Mouse (Mus musculus) midbrain, embryonic 13.5 days (tissue): ENCODE data around the gene Acsbg1. TPM values are rescaled to one million over a fixed set of nuclear protein-coding genes. Genes with fewer than 3 reads are reported as not detected.

Source experiments
- ATAC-seq: fragments of 200-750 bp; cut with Nextera tagmentation; 2 replicates; pipeline ENCODE4 v1.8.0; 2017; ENCODE audit warnings: mild to moderate bottlenecking, moderate TSS enrichment, moderate library complexity
- H3K27ac ChIP-seq: fragments of 300-500 bp; sonication (generic); 2 replicates; pipeline ENCODE4 v1.5.1; 2015; ENCODE audit warnings: inconsistent platforms, mild to moderate bottlenecking, moderate library complexity
- H3K27me3 ChIP-seq: fragments of 300-500 bp; sonication (generic); 2 replicates; pipeline ENCODE4 v1.6.1; 2015; ENCODE audit warnings: mild to moderate bottlenecking, inconsistent platforms
- H3K36me3 ChIP-seq: fragments of 300-500 bp; sonication (generic); 2 replicates; pipeline ENCODE4 v1.6.1; 2015; ENCODE audit warnings: mild to moderate bottlenecking, inconsistent platforms
- H3K4me1 ChIP-seq: fragments of 300-500 bp; sonication (generic); replicated peaks from 2 replicates; pipeline ENCODE4 v1.6.1; 2015; ENCODE audit warnings: inconsistent platforms
- H3K4me2 ChIP-seq: fragments of 300-500 bp; sonication (generic); replicated peaks from 2 replicates; pipeline ENCODE4 v1.6.1; 2015; ENCODE audit warnings: moderate library complexity, mild to moderate bottlenecking, inconsistent platforms
- H3K4me3 ChIP-seq: fragments of 300-500 bp; sonication (generic); replicated peaks from 2 replicates; pipeline ENCODE4 v1.5.1; 2015; ENCODE audit warnings: mild to moderate bottlenecking, inconsistent platforms
- H3K9ac ChIP-seq: fragments of 300-500 bp; sonication (generic); replicated peaks from 2 replicates; pipeline ENCODE4 v1.6.1; 2015; ENCODE audit warnings: mild to moderate bottlenecking, inconsistent platforms
- H3K9me3 ChIP-seq: fragments of 300-500 bp; sonication (generic); 2 replicates; pipeline ENCODE4 v1.6.1; 2016; ENCODE audit warnings: mild to moderate bottlenecking, inconsistent platforms
- WGBS: fragments of 180-500 bp; shearing (Covaris S2); methylation state at CpG from one replicate; pipeline ENCODE4 v1.1.7; 2015; 5-methylcytosine and 5-hydroxymethylcytosine counted together
- polyA plus RNA-seq: library from polyadenylated mRNA; unstranded; fragments of >200 nt; fragmentation: Nextera tagmentation; extraction: Ambion mirVana; gene quantifications from 2 replicates; pipeline ENCODE4 v1.2.1, GENCODE M21; 2015

Acsbg1 gene
- polyA plus RNA-seq, 1 experiment from 2014 or later = 8.8 TPM

DNA sequence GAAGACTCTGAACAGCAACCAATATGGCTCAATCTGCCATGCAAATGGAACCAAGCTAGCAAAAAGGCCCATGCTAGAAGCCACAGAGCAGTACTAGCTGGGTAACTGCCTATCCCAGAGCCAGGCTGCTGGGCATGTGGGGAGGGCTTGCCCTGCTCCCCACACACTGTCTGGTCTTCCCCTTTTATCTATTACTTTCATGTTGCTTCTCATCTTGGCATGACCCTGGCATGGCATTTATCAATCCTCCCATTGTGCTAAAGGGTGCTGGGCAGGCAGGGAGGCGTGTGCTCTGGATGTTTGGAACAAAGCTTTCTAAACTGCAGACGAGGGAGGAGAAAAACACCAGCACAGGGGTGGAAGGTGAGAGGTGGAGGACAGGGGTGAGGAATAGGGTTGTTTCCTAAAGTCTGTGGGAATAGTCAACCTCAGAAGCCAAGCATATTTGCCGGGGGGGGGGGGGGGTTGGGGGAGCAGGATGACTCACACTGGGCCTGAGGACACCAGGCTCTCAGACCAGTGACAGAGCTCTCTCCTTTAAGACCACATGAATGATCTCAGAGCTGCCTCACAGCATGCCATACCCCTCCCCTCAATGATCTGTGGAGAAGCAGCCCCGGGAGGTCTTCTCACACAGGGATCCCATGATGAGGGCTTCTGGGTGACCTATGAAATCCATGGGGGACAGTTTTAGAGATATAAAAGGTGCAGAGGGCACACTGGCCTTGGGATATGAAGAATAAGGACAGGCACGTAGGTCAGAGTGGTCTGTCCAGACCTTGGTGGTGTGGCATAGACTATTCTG, 24.0 kb downstream of the Acsbg1 start:
- ATAC-seq = no peak
- no peaks in the 10 kb centered on the region for H3K27me3 ChIP-seq
- no peaks in the 10 kb centered on the region for H3K4me1 ChIP-seq
- no peaks in the 10 kb centered on the region for H3K9me3 ChIP-seq
- no peak overlapping the region for H3K4me2 ChIP-seq
- H3K36me3 ChIP-seq = no peaks in the 10 kb centered on the region
- 57% methylated on average over 5 of the region's 5 CpGs for WGBS
- no peak overlapping the region for H3K27ac ChIP-seq
- no peak overlapping the region for H3K9ac ChIP-seq
- no peak overlapping the region for H3K4me3 ChIP-seq

- Histone ChIP-seq H3K36me3 (no peaks in the 10 kb centered on the region), H3K4me3 (no peak overlapping the region), H3K9me3 (no peaks in the 10 kb centered on the region), H3K4me1 (no peaks in the 10 kb centered on the region), H3K27me3 (no peaks in the 10 kb centered on the region), H3K27ac (no peak overlapping the region), H3K4me2 (no peak overlapping the region), H3K9ac (no peak overlapping the region)
- WGBS = 98% methylated on average over 2 of the region's 2 CpGs
- no peak for ATAC-seq
These were observed 28.3 kb downstream of the Acsbg1 start for GRCm38 (mm10) chr9:54633401-54633800.

DNA sequence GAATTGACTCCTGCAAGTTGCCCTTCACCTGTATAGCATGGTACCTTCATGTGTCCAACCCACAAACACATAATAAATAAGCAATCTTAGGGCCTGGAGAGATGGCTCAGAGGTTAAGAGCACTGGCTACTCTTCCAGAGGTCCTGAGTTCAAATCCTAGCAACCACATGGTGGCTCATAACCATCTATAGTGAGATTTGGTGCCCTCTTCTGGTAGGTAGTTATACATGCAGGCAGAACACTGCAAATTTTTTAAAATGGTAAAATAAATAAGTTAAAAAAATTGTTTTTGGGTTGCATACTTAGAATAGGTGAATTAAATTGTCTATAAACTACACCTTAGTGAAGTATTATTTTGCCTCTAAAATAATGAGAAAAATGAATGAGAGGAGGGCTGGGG, 30.8 kb downstream of the Acsbg1 start:
- Histone ChIP-seq H3K27me3 (no peaks in the 10 kb centered on the region), H3K36me3 (no peaks in the 10 kb centered on the region), H3K9me3 (no peaks in the 10 kb centered on the region), H3K9ac (no peak overlapping the region), H3K27ac (no peak overlapping the region), H3K4me1 (no peaks in the 10 kb centered on the region), H3K4me2 (no peak overlapping the region), H3K4me3 (no peak overlapping the region)
- no peak for ATAC-seq

- H3K27me3 ChIP-seq = no peaks in the 10 kb centered on the region
- H3K4me3 ChIP-seq = no peak overlapping the region
- H3K9ac ChIP-seq = no peak overlapping the region
- no peak overlapping the region for H3K4me2 ChIP-seq
- no peaks in the 10 kb centered on the region for H3K4me1 ChIP-seq
- H3K36me3 ChIP-seq = no peaks in the 10 kb centered on the region
- no peak overlapping the region for H3K27ac ChIP-seq
- no peak for ATAC-seq
- 86% methylated on average over 5 of the region's 5 CpGs for WGBS
- H3K9me3 ChIP-seq = no peaks in the 10 kb centered on the region
These were observed 31.9 kb downstream of the Acsbg1 start for GRCm38 (mm10) chr9:54629613-54630261.

- no peaks in the 10 kb centered on the region for H3K27me3 ChIP-seq
- no peaks in the 10 kb centered on the region for H3K9me3 ChIP-seq
- H3K4me1 ChIP-seq = no peaks in the 10 kb centered on the region
- WGBS = 81% methylated on average over 4 of the region's 4 CpGs
- no peak overlapping the region for H3K4me3 ChIP-seq
- H3K27ac ChIP-seq = no peak overlapping the region
- no peak overlapping the region for H3K9ac ChIP-seq
- H3K4me2 ChIP-seq = no peak overlapping the region
- ATAC-seq = no peak
- no peaks in the 10 kb centered on the region for H3K36me3 ChIP-seq
These were observed 32.9 kb downstream of the Acsbg1 start for GRCm38 (mm10) chr9:54628752-54629151.

DNA sequence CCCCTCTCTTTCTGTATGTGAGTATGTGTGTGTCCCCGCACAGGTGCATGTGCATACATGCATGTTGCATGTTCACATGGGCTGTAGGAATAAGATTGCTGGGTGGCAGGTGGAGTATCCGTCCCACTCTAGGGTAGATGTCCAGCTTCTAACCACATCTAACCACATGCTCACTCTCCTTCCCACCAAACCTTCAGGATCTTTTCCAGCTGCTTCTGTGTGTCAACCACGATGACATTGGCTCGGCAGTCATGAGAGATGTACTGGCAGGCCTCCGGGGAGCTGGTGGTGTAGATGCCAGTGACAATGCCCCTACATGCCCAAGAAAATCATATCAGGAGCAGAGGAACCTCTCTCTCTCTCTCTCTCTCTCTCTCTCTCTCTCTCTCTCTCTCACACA, 34.4 kb downstream of the Acsbg1 start:
- H3K27me3 ChIP-seq = no peaks in the 10 kb centered on the region
- no peak overlapping the region for H3K27ac ChIP-seq
- H3K4me2 ChIP-seq = no peak overlapping the region
- H3K4me3 ChIP-seq = no peak overlapping the region
- ATAC-seq = no peak
- no peak overlapping the region for H3K9ac ChIP-seq
- no peaks in the 10 kb centered on the region for H3K9me3 ChIP-seq
- 100% methylated on average over 5 of the region's 5 CpGs for WGBS
- no peaks in the 10 kb centered on the region for H3K36me3 ChIP-seq
- H3K4me1 ChIP-seq = no peaks in the 10 kb centered on the region

- H3K9ac ChIP-seq = no peak overlapping the region
- no peaks in the 10 kb centered on the region for H3K4me1 ChIP-seq
- no peaks in the 10 kb centered on the region for H3K27me3 ChIP-seq
- 71% methylated on average over 13 of the region's 13 CpGs for WGBS
- H3K4me2 ChIP-seq = no peak overlapping the region
- no peak overlapping the region for H3K27ac ChIP-seq
- no peaks in the 10 kb centered on the region for H3K36me3 ChIP-seq
- H3K9me3 ChIP-seq = no peaks in the 10 kb centered on the region
- ATAC-seq = peak; percentile 69
- no peak overlapping the region for H3K4me3 ChIP-seq
These were observed 47.4 kb downstream of the Acsbg1 start for GRCm38 (mm10) chr9:54614182-54614850.

GRCm38 (mm10) chr9:54612781-54613191, 48.9 kb downstream of the Acsbg1 start:
- H3K27ac ChIP-seq = no peak overlapping the region
- H3K9me3 ChIP-seq = no peaks in the 10 kb centered on the region
- no peak for ATAC-seq
- H3K36me3 ChIP-seq = no peaks in the 10 kb centered on the region
- 83% methylated on average over 5 of the region's 5 CpGs for WGBS
- no peak overlapping the region for H3K4me3 ChIP-seq
- no peak overlapping the region for H3K9ac ChIP-seq
- no peaks in the 10 kb centered on the region for H3K27me3 ChIP-seq
- no peak overlapping the region for H3K4me2 ChIP-seq
- H3K4me1 ChIP-seq = no peaks in the 10 kb centered on the region

DNA sequence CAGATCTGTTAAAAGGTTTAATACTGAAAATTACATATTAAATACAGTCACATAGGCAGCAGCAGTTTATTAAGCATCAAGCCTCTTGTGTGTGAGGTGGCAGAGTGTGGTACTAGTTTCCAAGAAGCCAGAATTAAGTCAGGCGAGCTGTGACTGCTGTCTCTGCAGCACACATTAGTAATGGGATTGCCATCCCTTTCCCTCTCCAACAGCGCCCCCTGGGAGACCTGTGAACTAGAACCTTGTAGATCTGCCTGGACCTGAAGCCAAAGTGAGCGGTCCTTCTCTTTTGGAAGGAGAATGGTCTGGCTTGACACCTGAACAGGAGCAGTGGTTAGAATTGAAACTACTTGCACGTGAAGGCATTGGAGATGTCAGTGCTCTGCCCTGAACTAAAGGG, 56.8 kb downstream of the Acsbg1 start:
- no peaks in the 10 kb centered on the region for H3K27me3 ChIP-seq
- no peak overlapping the region for H3K4me2 ChIP-seq
- WGBS = 58% methylated on average over 4 of the region's 4 CpGs
- H3K4me1 ChIP-seq = 0 out of 2 replicates have a peak, but pooled peaks cover 3% of the 10 kb centered on the region
- H3K9me3 ChIP-seq = no peaks in the 10 kb centered on the region
- H3K36me3 ChIP-seq = peaks cover 50% of the 10 kb centered on the region
- no peak for ATAC-seq
- no peak overlapping the region for H3K4me3 ChIP-seq
- no peak overlapping the region for H3K9ac ChIP-seq
- no peak overlapping the region for H3K27ac ChIP-seq

DNA sequence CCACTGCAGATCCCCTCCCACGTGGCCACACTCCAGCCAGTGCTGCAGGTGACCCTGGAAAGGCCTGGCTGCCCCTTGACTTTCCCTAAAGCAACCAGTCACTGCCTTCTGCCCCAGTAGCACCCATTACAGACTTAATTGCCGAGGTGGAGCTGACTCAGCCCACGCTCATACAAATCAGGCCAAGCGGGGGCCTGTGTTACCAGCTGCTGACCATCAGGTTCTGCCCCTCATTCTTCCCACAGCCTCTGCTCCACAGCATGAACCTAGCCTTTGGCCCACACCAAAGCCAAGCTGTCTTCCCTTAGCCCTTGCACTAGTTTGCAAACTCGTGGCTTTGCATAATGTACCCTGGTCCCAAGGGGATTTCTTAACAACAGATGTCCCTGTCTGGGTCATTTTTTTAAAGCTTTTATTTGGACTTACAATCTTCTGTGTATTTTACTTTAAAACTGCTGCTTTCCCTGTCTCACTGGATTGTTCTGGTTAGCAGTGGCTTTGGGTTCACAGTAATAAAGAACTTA, 57.5 kb downstream of the Acsbg1 start:
- 61% methylated on average over 5 of the region's 5 CpGs for WGBS

DNA sequence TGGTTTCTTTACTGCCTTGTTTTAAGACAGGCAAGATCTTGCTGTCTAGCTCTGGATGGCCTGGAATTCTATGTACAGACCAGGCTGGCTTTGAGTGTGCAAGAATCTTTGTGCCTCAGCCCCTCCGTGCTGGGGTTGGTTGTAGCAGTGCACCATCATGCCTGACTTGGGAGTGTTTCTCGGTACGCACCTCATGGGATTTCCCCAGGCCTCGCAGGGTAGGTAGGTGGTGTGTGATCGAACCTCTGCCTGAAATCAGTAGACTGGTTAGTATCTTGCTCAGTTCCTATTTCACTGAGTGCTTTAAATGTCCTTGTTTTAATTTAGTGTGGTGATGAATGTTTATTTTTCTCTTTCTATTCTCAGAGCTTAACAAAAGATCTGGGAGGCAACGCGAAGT, 58.8 kb downstream of the Acsbg1 start:
- Histone ChIP-seq H3K36me3 (peaks cover 69% of the 10 kb centered on the region), H3K27me3 (no peaks in the 10 kb centered on the region), H3K9ac (no peak overlapping the region), H3K9me3 (no peaks in the 10 kb centered on the region), H3K4me2 (no peak overlapping the region), H3K27ac (no peak overlapping the region), H3K4me1 (0 out of 2 replicates have a peak, but pooled peaks cover 3% of the 10 kb centered on the region), H3K4me3 (no peak overlapping the region)
- no peak for ATAC-seq
- 50% methylated on average over 7 of the region's 7 CpGs for whole genome bisulfite sequencing

More for the DNA sequence above, 57.5 kb downstream of the Acsbg1 start:
- no peak overlapping the region for H3K4me3 ChIP-seq
- no peak overlapping the region for H3K9ac ChIP-seq
- H3K4me2 ChIP-seq = no peak overlapping the region
- H3K36me3 ChIP-seq = peaks cover 57% of the 10 kb centered on the region
- no peak overlapping the region for H3K27ac ChIP-seq
- 0 out of 2 replicates have a peak, but pooled peaks cover 3% of the 10 kb centered on the region for H3K4me1 ChIP-seq
- H3K27me3 ChIP-seq = no peaks in the 10 kb centered on the region
- no peaks in the 10 kb centered on the region for H3K9me3 ChIP-seq
- ATAC-seq = no peak

- Histone ChIP-seq H3K9me3 (no peaks in the 10 kb centered on the region), H3K4me2 (no peak overlapping the region), H3K4me3 (no peak overlapping the region), H3K36me3 (peaks cover 74% of the 10 kb centered on the region), H3K27ac (no peak overlapping the region), H3K4me1 (0 out of 2 replicates have a peak, but pooled peaks cover 3% of the 10 kb centered on the region), H3K9ac (no peak overlapping the region), H3K27me3 (no peaks in the 10 kb centered on the region)
- WGBS = 73% methylated on average over 2 of the region's 2 CpGs
- ATAC-seq = no peak
These were observed 59.3 kb downstream of the Acsbg1 start for GRCm38 (mm10) chr9:54602386-54602785.
